Comparison of ENCODE assay signal across 8 mouse cellular contexts in genomic region chr1:155491205-155492026, GRCm38 (mm10).
DNase-seq lines count a peak whose midpoint lies in the region; ATAC-seq lines count a peak whose summit lies in the region.

No protein-coding gene starts in this region.

- H3K9me3 ChIP-seq in hindbrain, embryonic 14.5 days (ENCODE audit: control insufficient read depth, low read length): no peaks in the 10 kb centered on the region
- no peaks in the 10 kb centered on the region for H3K9me3 ChIP-seq in midbrain, embryonic 12.5 days

- 4% methylated on average over 24 of the region's 24 CpGs for WGBS in hindbrain, embryonic 14.5 days
- 10% methylated on average over 24 of the region's 24 CpGs for WGBS in midbrain, embryonic 12.5 days

- peak; percentile 66 to 71 for DNase-seq in cerebellum, postnatal 14 days
- DNase-seq in cerebellum, postnatal 36 days: no peak
- DNase-seq in hindbrain, embryonic 14.5 days (ENCODE audit: low spot score): peak; percentile 49
- no peak for DNase-seq in ovary, adult 18-20 months (ENCODE audit: low spot score)
- DNase-seq in thymus, postnatal 25 days: no peak
- DNase-seq in spleen, postnatal 4 days (ENCODE audit: low spot score in 2 of 2): no peak

- ATAC-seq in common myeloid progenitor, adult 5-6 weeks (replicated peaks; ENCODE audit: low read depth, poor library complexity, severe bottlenecking): peak; percentile 29; the same call in 1 of the 2 replicates
- ATAC-seq in hindbrain, embryonic 14.5 days (ENCODE audit: low FRiP score): peak; percentile 68
- peak; percentile 83 for ATAC-seq in midbrain, embryonic 12.5 days (ENCODE audit: low FRiP score, low read depth)

- H3K4me3 ChIP-seq in hindbrain, embryonic 14.5 days (replicated peaks; ENCODE audit: low read length): peak overlapping the region; percentile 12; the same call in 1 of the 2 replicates
- H3K4me3 ChIP-seq in midbrain, embryonic 12.5 days: peak overlapping the region; percentile 27

- H3K9ac ChIP-seq in hindbrain, embryonic 14.5 days: peak overlapping the region; percentile 20; the same call in 1 of the 2 replicates
- no peak overlapping the region for H3K9ac ChIP-seq in midbrain, embryonic 12.5 days (replicated peaks)

- peak overlapping the region; percentile 50 for H3K4me2 ChIP-seq in hindbrain, embryonic 14.5 days (replicated peaks)
- peak overlapping the region; percentile 56 for H3K4me2 ChIP-seq in midbrain, embryonic 12.5 days (replicated peaks)

- H3K36me3 ChIP-seq in hindbrain, embryonic 14.5 days (replicated peaks; ENCODE audit: control insufficient read depth, insufficient read depth): no peaks in the 10 kb centered on the region
- no peaks in the 10 kb centered on the region for H3K36me3 ChIP-seq in midbrain, embryonic 12.5 days

- H3K4me1 ChIP-seq in hindbrain, embryonic 14.5 days (replicated peaks; ENCODE audit: control insufficient read depth, insufficient read depth, low read length): peaks cover 29% of the 10 kb centered on the region
- H3K4me1 ChIP-seq in midbrain, embryonic 12.5 days: peaks cover 24% of the 10 kb centered on the region

- peak overlapping the region; percentile 68 for H3K27ac ChIP-seq in hindbrain, embryonic 14.5 days
- H3K27ac ChIP-seq in midbrain, embryonic 12.5 days (replicated peaks): peak overlapping the region; percentile 73

- H3K27me3 ChIP-seq in hindbrain, embryonic 14.5 days (ENCODE audit: control insufficient read depth, insufficient read depth, low read length): no peaks in the 10 kb centered on the region
- H3K27me3 ChIP-seq in midbrain, embryonic 12.5 days: peaks cover 14% of the 10 kb centered on the region

Comparison
In these comparisons a context has a peak if more than half of its experiments do, and no peak if none do; other contexts are left out.
1. DNase-seq: peak in cerebellum, postnatal 14 days (2 of 2) and hindbrain, embryonic 14.5 days (single experiment); none in cerebellum, postnatal 36 days (0 of 2), ovary, adult 18-20 months (single experiment), thymus, postnatal 25 days (single experiment) and spleen, postnatal 4 days (0 of 2).
2. ATAC-seq: peak in every context shown above with its lines; median percentile 83 in midbrain, embryonic 12.5 days; 68 in hindbrain, embryonic 14.5 days; 29 in common myeloid progenitor, adult 5-6 weeks.